Mouse (Mus musculus): Measurements from ENCODE around the gene Cst6. TPM values are rescaled to one million over a fixed set of nuclear protein-coding genes. Genes with fewer than 3 reads are reported as not detected.

Cst6 gene
- polyA plus RNA-seq, 1 experiment from 2014 or later = 0.28 TPM

DNA sequence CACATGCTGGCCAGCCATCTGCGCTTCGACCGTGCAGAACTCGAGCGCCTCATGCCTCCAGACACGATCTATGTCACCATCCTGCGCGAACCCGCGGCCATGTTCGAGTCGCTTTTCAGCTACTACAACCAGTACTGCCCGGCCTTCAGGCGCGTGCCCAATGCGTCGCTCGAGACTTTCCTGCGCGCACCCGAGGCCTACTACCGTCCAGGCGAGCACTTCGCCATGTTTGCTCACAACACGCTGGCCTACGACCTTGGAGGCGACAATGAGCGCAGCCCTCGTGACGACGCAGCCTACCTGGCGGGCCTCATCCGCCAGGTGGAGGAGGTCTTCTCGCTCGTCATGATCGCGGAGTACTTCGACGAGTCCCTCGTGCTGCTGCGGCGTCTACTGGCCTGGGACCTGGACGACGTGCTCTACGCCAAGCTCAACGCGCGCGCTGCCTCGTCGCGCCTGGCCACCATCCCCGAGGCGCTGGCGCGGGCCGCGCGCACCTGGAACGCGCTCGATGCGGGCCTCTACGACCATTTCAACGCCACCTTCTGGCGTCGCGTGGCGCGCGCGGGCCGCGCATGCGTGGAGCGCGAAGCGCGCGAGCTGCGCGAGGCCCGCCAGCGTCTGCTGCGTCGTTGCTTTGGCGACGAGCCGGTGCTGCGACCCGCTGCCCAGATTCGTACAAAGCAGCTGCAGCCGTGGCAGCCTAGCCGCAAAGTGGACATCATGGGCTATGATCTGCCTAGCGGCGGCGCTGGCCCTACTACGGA, 42.2 kb downstream of the Cst6 start:
- no peak overlapping the region for H3K27ac ChIP-seq (replicated peaks)
- H3K4me2 ChIP-seq = peak overlapping the region; percentile 68
- H3K4me1 ChIP-seq = peaks cover 7% of the 10 kb centered on the region
- peak overlapping the region; percentile 43 for H3K4me3 ChIP-seq
- peaks cover 25% of the 10 kb centered on the region for H3K27me3 ChIP-seq (replicated peaks)
- peak overlapping the region; percentile 55; the same call in 1 of the 2 replicates for H3K9ac ChIP-seq
- 0 out of 2 replicates have a peak, but pooled peaks cover 9% of the 10 kb centered on the region for H3K9me3 ChIP-seq
- H3K36me3 ChIP-seq = peaks cover 15% of the 10 kb centered on the region
- no peak for ATAC-seq (ENCODE audit: extremely low read depth, insufficient number of reproducible peaks, low FRiP score, low TSS enrichment)
- WGBS = 29% methylated on average over 98 of the region's 98 CpGs

DNA sequence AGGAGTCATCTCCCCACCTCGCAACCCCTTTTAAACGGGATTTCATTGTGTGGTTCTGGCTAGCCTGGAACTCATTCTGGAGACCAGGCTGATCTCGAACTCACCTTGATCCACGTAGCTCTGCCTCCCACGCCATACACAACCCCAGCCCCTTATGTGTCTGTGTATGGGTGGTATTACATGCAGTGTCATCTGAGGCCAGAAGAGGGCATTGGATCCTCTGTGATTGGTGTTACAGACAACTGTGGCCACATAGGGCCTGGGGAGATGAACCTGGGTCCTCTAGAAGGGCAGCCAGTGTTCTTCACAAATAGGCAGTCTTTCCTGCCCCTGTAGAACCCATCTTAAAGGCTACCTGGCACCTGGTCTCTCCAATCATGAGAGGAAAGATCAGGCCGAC, 43.1 kb downstream of the Cst6 start:
- 77% methylated on average over 6 of the region's 6 CpGs for WGBS
- Histone ChIP-seq H3K36me3 (peaks cover 15% of the 10 kb centered on the region), H3K4me3 (no peak overlapping the region), H3K27me3 (replicated peaks) (peaks cover 25% of the 10 kb centered on the region), H3K4me1 (peaks cover 7% of the 10 kb centered on the region), H3K27ac (replicated peaks) (no peak overlapping the region), H3K4me2 (no peak overlapping the region), H3K9ac (no peak overlapping the region), H3K9me3 (0 out of 2 replicates have a peak, but pooled peaks cover 9% of the 10 kb centered on the region)
- no peak for ATAC-seq (ENCODE audit: extremely low read depth, insufficient number of reproducible peaks, low FRiP score, low TSS enrichment)

DNA sequence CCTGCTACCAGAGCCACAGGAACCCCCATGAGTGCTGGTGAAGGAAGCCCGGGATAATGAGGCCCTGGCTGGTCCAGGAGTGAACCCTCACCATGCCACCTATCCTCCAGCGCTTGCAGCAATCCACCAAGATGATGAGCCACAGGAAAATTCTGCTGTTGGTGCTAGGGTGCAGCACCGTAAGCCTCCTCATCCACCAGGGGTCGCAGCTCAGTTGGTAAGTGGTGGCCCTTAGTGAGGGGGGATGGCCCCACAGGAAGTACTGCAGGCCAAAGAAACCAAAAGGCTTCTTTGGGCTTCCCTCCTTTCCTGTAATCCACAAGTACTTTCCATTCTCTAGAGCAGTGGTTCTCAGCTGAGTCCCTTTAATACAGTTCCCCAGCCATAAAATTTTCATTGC, 46.9 kb downstream of the Cst6 start:
- Histone ChIP-seq H3K36me3 (peaks cover 9% of the 10 kb centered on the region; the same call in 1 of the 2 replicates), H3K27me3 (replicated peaks) (peaks cover 22% of the 10 kb centered on the region), H3K9me3 (0 out of 2 replicates have a peak, but pooled peaks cover 6% of the 10 kb centered on the region), H3K4me2 (no peak overlapping the region), H3K9ac (no peak overlapping the region), H3K4me1 (peaks cover 26% of the 10 kb centered on the region), H3K4me3 (no peak overlapping the region), H3K27ac (replicated peaks) (no peak overlapping the region)
- 11% methylated on average over 4 of the region's 4 CpGs for WGBS
- ATAC-seq (ENCODE audit: extremely low read depth, insufficient number of reproducible peaks, low FRiP score, low TSS enrichment) = no peak

DNA sequence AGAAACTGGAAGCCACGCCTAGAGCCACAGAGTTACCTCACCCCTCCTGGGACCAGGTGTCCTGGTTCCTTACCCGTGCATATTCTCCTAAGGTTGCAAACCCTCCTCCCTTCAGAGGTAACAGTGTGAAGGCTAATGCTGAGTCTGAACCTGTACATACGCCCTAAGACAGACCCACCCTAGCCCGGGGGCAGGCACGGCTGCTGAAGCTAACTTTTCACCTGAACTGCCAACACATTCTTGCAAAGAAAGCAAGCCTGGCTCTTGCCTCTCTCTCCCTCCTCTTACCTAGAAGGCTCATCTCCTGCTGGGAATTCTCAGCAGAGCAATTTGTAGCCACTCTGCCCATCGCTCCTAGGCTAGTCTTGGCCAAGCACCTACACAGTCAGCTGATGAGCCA, 48.8 kb downstream of the Cst6 start:
- H3K4me3 ChIP-seq = no peak overlapping the region
- peaks cover 4% of the 10 kb centered on the region; the same call in 1 of the 2 replicates for H3K27me3 ChIP-seq (replicated peaks)
- no peak overlapping the region for H3K27ac ChIP-seq (replicated peaks)
- H3K4me2 ChIP-seq = no peak overlapping the region
- no peaks in the 10 kb centered on the region for H3K36me3 ChIP-seq
- no peak for ATAC-seq (ENCODE audit: extremely low read depth, insufficient number of reproducible peaks, low FRiP score, low TSS enrichment)
- 75% methylated on average over 6 of the region's 6 CpGs for WGBS
- H3K9me3 ChIP-seq = no peaks in the 10 kb centered on the region
- H3K4me1 ChIP-seq = peaks cover 37% of the 10 kb centered on the region
- no peak overlapping the region for H3K9ac ChIP-seq

DNA sequence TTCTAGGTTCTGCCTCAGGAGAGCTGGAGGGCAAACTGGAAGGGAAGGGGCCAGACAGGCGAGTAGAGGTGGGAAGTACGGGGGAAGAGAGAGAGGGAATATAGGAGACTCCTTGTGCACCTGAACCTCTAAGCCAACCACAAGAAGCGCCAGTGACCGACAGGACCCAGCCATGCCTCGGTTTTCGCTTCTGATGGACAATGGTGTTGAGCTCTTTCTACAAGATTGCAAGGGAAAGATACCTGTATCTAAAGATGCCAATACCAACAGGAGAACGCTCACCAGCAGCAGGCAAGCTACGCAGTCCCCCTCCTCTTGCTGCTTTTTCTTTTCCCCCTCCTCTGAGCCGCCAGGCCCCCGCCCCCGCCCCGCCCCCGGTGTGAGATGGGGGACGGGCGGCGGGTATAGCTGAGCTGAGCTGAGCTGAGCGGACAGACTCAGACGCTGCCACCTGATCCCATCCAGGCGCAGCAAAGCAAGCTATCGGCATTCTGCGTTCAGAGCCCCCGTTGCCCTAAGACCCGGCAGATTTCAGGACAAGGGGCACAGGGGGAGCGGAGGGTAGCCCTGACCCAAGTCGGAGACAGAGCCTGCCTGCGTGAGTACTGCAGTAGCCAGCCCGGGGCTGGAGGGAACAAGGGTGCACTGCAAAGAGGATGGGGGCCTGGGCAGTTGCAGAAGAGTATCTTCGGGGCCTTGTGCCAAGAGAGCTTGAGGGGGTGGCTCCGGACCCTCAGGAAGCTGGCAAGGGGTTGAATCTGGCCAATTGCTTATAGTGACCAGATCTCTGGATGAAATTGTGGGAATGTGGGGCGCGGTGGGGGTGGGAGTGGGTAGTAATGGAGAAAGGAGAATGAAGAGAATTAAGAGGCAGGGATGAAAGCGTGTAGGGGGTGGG, 51.2 kb downstream of the Cst6 start, which contains the start of gene Gal3st3:
Gal3st3 (plus strand) TSS at position 429 of the 898 bp plus-strand sequence.
- Histone ChIP-seq H3K4me1 (peaks cover 49% of the 10 kb centered on the region), H3K4me3 (peak within 1 kb of the TSS; percentile 56), H3K27me3 (replicated peaks) (0 out of 2 replicates have a peak, but pooled peaks cover 4% of the 10 kb centered on the region), H3K9ac (peak within 1 kb of the TSS; percentile 81), H3K27ac (replicated peaks) (peak within 1 kb of the TSS; percentile 41; the same call in 1 of the 2 replicates), H3K9me3 (no peaks in the 10 kb centered on the region), H3K4me2 (peak within 1 kb of the TSS; percentile 76), H3K36me3 (peaks cover 10% of the 10 kb centered on the region)
- WGBS = 8% methylated on average over 31 of the region's 32 CpGs
- ATAC-seq (ENCODE audit: extremely low read depth, insufficient number of reproducible peaks, low FRiP score, low TSS enrichment) = no peak

DNA sequence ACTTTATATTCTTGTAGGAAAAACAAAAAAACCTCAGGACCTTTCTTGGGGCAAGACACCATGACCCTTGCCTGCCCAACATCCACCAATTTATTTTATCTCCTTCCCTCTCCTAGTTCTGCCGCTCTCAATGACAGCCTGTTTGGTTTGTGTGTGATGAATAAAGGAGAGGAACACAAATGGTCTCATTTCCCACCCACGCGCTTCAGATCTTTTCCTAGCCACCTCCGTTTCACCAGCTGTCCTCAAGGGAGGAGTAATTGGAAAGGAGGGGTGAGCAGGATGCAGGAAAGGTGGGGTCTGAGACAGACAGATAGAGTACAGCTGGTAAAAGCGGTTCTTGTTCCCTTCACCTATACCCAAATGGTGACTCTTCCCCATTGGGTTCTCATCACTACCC, 52.7 kb downstream of the Cst6 start:
- H3K27me3 ChIP-seq (replicated peaks) = 0 out of 2 replicates have a peak, but pooled peaks cover 4% of the 10 kb centered on the region
- 59% methylated on average over 5 of the region's 5 CpGs for WGBS
- ATAC-seq (ENCODE audit: extremely low read depth, insufficient number of reproducible peaks, low FRiP score, low TSS enrichment) = no peak
- H3K4me1 ChIP-seq = peaks cover 49% of the 10 kb centered on the region
- peak overlapping the region; percentile 76 for H3K4me2 ChIP-seq
- H3K9me3 ChIP-seq = no peaks in the 10 kb centered on the region
- H3K36me3 ChIP-seq = peaks cover 25% of the 10 kb centered on the region
- H3K27ac ChIP-seq (replicated peaks) = no peak overlapping the region
- no peak overlapping the region for H3K9ac ChIP-seq
- H3K4me3 ChIP-seq = no peak overlapping the region

DNA sequence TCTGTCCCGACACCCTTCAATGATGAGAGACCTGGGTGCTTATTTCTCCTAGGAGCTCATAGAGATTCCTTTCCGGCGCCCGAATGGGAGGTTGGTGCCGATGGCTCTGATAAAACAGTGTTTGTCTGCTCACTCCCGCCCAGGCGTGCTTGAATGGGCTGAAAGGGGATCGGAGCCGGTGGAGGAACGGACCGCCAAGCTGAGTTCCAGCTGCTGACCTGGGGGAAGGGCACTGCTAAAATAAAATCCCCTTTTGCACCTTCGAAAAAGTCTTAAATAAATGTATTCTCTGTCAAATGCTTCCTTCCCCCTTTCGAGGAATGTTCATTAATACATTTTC, 53.7 kb downstream of the Cst6 start:
- peak; percentile 27; the same call in 1 of the 2 replicates for ATAC-seq (ENCODE audit: extremely low read depth, insufficient number of reproducible peaks, low FRiP score, low TSS enrichment)

DNA sequence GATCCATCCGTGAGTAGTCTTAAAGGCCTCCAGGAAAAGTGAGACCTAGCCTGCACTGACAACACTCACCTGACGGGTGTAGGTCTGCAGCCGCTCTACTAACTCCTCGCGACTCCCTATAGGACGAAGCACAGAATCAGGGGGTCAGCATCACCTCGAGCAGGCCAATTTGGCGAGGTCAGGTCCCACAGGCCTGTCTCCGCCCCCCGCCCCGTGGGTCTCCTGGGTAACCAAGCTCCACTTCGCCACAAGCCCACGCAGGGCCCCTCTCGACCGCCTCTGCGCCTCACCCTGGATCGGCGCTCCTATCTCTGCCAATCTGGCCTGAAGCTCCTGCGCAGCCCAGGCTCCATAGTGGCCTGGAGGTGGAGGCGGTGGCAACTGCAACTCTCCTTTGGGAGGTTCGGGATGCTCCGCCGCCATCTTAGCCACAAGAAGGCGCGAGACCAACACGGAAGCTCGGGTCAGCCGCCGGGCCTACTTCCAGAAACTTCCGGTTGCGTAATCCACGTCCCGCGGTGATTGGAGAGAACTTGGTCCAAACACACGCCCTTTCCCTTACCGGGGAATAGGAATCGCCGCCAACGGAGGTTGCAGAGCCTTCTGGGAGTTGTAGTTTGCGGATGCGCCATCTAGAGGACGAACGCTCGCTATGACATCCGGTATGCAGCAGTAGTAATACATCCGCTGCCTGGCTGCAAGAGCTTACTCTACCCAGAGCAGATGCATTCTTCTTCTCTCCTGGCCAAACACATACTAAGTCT, 54.2 kb downstream of the Cst6 start, which contains the start of gene Sf3b2:
Sf3b2 (minus strand) TSS at position 484 of the 764 bp plus-strand sequence.
- H3K9me3 ChIP-seq = no peaks in the 10 kb centered on the region
- H3K36me3 ChIP-seq = peaks cover 39% of the 10 kb centered on the region
- WGBS = under 1% methylated on average over 46 of the region's 46 CpGs
- peak within 1 kb of the TSS; percentile 94 for H3K4me3 ChIP-seq
- peak; percentile 94 for ATAC-seq (ENCODE audit: extremely low read depth, insufficient number of reproducible peaks, low FRiP score, low TSS enrichment)
- peak within 1 kb of the TSS; percentile 94 for H3K9ac ChIP-seq
- peak within 1 kb of the TSS; percentile 88 for H3K27ac ChIP-seq (replicated peaks)
- H3K4me1 ChIP-seq = peaks cover 49% of the 10 kb centered on the region
- H3K27me3 ChIP-seq (replicated peaks) = no peaks in the 10 kb centered on the region
- H3K4me2 ChIP-seq = peak within 1 kb of the TSS; percentile 88

More for the DNA sequence above, 53.7 kb downstream of the Cst6 start:
- H3K9me3 ChIP-seq = no peaks in the 10 kb centered on the region
- peak overlapping the region; percentile 94 for H3K4me3 ChIP-seq
- peak overlapping the region; percentile 88 for H3K27ac ChIP-seq (replicated peaks)
- peaks cover 49% of the 10 kb centered on the region for H3K4me1 ChIP-seq
- peak overlapping the region; percentile 83 for H3K9ac ChIP-seq
- peaks cover 34% of the 10 kb centered on the region for H3K36me3 ChIP-seq
- WGBS = 6% methylated on average over 13 of the region's 13 CpGs
- 0 out of 2 replicates have a peak, but pooled peaks cover 3% of the 10 kb centered on the region for H3K27me3 ChIP-seq (replicated peaks)
- H3K4me2 ChIP-seq = peak overlapping the region; percentile 76
